Mouse (Mus musculus): ENCODE data around the gene Dmbx1.

Gene Dmbx1

GRCm38 (mm10) chr4:115938276-115939160 lies 1.2 kb downstream of the Dmbx1 start:
- DNase-seq: no peak

- DNase-seq: no peak
Measured at GRCm38 (mm10) chr4:115937061-115937976, 2.4 kb downstream of the Dmbx1 start.

- no peak for DNase-seq
Measured at GRCm38 (mm10) chr4:115936646-115937045, 3.1 kb downstream of the Dmbx1 start.

GRCm38 (mm10) chr4:115935835-115936581 lies 3.7 kb downstream of the Dmbx1 start:
- DNase-seq: no peak

- DNase-seq: no peak
Measured at GRCm38 (mm10) chr4:115931556-115932088, 8.1 kb downstream of the Dmbx1 start.

GRCm38 (mm10) chr4:115927637-115928036 lies 12.1 kb downstream of the Dmbx1 start:
- no peak for DNase-seq

- no peak for DNase-seq
Measured at GRCm38 (mm10) chr4:115923262-115923880, 16.4 kb downstream of the Dmbx1 start.

- DNase-seq: no peak
Measured at GRCm38 (mm10) chr4:115922688-115923087, 17.0 kb downstream of the Dmbx1 start.

GRCm38 (mm10) chr4:115919911-115920310 lies 19.8 kb downstream of the Dmbx1 start:
- no peak for DNase-seq

GRCm38 (mm10) chr4:115911586-115911985 lies 28.1 kb downstream of the Dmbx1 start:
- DNase-seq: no peak

GRCm38 (mm10) chr4:115908641-115909040 lies 31.1 kb downstream of the Dmbx1 start:
- peak; percentile 28 for DNase-seq

- DNase-seq: no peak
Measured at GRCm38 (mm10) chr4:115907994-115908393, 31.7 kb downstream of the Dmbx1 start.

- DNase-seq: no peak
Measured at GRCm38 (mm10) chr4:115906791-115907190, 32.9 kb downstream of the Dmbx1 start.

GRCm38 (mm10) chr4:115905701-115906100 lies 34.0 kb downstream of the Dmbx1 start:
- no peak for DNase-seq

- no peak for DNase-seq
Measured at GRCm38 (mm10) chr4:115904375-115904774, 35.4 kb downstream of the Dmbx1 start.

GRCm38 (mm10) chr4:115902816-115903215 lies 36.9 kb downstream of the Dmbx1 start:
- peak; percentile 87 for DNase-seq

GRCm38 (mm10) chr4:115897901-115898631 lies 41.7 kb downstream of the Dmbx1 start:
- DNase-seq: peak; percentile 28

GRCm38 (mm10) chr4:115894281-115894680 lies 45.4 kb downstream of the Dmbx1 start:
- DNase-seq: no peak

- no peak for DNase-seq
Measured at GRCm38 (mm10) chr4:115890553-115890952, 49.2 kb downstream of the Dmbx1 start, which contains the start of gene 6430628N08Rik. Gene 6430628N08Rik (plus strand): TSS chr4:115890665.

- no peak for DNase-seq
Measured at GRCm38 (mm10) chr4:115890066-115890465, 49.7 kb downstream of the Dmbx1 start.

GRCm38 (mm10) chr4:115886875-115887274 lies 52.9 kb downstream of the Dmbx1 start:
- no peak for DNase-seq
